Mouse (Mus musculus): ENCODE results near the gene Evi2b.

- peak; percentile 8; the same call in 1 of the 2 replicates for TF ChIP-seq POLR2A (IDR thresholded peaks at IDR 0.05; ENCODE audit: low read depth, low read length)
- no peak for TF ChIP-seq CTCF (IDR thresholded peaks at IDR 0.05; ENCODE audit: extremely low read depth, insufficient read depth, insufficient read length, insufficient replicate concordance)
Observed at GRCm38 (mm10) chr11:79527739-79528384, 4.3 kb upstream of the Evi2b start.
